Mouse (Mus musculus): ENCODE measurements around the gene Slc5a5.

GRCm38 (mm10) chr8:70862824-70863641, 29.5 kb downstream of the Slc5a5 start, which contains the start of gene Kcnn1:
- TF ChIP-seq CTCF (IDR thresholded peaks at IDR 0.05; ENCODE audit: low read depth, low read length) (no peak), GATA1 (IDR thresholded peaks at IDR 0.05; ENCODE audit: borderline replicate concordance, low read length) (no peak)
